Mouse (Mus musculus) regulatory T cell (primary cell): ENCODE results near the gene Gm47996.
"Not testable (repeated sequence)": the region's sequence is repeated elsewhere in the genome, so short reads cannot be mapped to it uniquely, and the experiment has no call there.

ENCODE experiments used
- in situ Hi-C: fragments of 300-600 bp; cut with MboI, MseI; formaldehyde crosslinking; loops from one replicate; pipeline ENCODE4 v1.15.1; 2025; ENCODE audit warnings: high pct_unique_total_duplicates

The Gm47996 gene

DNA sequence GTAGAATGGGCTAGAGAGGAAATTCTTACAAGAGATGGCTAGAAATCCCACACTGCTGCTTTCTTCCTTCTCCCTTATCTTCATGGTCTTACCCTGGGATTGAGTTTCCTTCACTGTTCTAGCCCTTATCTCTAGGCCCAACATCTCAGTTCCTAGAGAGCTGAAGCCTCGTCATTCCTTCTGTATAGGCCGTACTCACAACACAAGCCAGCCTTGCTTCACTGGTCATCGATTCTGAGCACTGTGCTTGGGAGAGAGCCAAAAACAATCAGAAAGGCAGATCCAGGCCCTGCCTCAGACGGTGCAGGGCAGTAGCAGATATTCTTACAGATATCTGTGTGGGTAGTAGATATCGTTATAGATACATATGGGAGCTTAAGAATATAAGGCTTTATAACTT is 1.4 kb upstream of the Gm47996 start:
- in situ Hi-C loops = not testable (repeated sequence)

DNA sequence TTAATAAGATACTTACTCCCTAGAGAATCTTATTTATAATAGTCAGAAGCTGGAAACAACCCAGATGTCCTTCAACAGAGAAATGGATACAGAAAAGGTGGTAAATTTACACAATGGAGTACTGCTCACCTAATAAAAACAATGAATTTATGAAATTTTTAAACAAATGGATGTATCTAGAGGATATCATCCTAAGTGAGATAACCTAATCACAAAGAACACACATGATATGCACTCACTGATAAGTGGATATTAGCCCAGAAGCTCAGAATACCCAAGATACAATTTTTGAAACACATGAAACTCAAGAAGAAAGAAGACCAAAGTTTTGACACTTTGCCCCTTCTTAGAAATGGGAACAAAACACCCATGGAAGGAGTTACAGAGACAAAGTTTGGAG is 987 bp upstream of the Gm47996 start:
- in situ Hi-C loops = not testable (repeated sequence)

DNA sequence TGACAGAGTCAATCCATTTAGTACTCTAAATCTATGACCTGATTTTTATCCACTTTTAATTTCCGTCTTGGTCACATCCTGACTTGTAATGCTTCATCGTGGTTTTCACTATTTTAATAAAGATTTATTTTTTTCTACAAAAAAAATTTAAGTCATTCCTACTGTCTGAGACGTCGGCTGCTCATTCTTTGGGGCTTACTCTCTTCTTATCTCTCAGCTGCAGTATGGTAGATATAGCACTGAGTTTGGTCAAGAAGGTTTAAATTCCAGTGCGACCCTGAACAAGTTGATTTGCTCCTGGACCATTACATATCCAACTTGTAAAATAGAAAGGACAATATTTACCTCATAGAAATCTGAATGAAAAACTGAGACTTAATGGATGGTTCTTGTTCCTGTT is 1.7 kb downstream of the Gm47996 start:
- in situ Hi-C loops = not testable (repeated sequence)

DNA sequence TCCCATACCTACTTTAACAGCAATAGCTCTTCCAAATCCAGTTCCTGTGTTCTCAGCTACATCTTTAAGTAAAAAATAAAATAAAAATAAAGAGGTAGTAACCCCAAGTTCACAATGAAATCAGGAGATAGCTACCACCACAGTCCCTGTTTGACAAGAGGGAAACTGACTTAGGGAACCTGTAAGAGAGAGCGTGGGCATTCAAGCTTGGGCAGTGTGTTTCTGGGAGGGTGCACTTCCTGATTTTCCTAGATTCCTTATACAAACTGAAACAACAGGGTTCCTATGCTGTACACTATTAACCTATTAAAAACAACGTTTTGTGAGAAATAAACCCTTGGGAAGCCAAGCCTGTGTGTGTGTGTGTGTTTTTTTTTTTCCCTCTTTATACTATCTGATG is 4.9 kb downstream of the Gm47996 start:
- in situ Hi-C loops = no loop called here

DNA sequence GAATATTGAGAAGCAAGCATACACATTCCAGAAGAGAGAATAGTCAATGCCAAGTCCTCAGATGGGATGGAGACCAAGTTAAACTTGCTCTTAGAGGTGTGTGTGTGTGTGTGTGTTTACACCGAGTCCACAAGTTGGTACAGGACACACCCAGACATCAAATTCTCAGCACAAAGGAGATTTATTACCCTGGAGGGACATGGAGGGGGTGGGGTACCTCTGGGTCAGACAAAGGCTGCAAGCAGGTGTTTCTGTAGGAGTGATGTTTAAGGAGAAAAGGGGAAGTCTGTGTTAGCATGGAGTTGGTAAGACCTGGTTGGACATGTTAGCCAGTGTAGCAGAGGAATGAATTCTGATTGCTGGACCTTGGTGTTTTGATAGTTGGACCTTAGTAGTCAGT is 6.1 kb downstream of the Gm47996 start:
- in situ Hi-C loops = no loop called here

DNA sequence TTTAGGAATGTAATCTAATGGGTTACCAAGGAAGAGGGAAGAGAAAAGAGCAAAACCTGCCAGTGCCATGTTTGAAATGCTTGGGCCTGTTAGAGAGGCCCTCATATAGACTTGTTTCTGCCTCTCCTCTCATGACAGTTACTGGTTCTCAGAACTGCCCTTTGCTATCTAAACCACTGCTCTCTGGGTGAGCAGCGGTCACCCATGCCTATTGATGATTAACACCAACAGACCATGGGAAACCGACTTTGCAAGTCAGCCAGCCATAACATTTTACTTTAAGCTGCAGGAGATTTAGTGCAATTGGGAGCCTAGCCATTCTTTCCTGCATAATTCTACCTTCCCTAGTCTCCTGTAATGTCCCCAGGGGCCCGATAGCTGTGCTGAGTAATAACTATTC is 6.5 kb downstream of the Gm47996 start:
- in situ Hi-C loops = no loop called here

DNA sequence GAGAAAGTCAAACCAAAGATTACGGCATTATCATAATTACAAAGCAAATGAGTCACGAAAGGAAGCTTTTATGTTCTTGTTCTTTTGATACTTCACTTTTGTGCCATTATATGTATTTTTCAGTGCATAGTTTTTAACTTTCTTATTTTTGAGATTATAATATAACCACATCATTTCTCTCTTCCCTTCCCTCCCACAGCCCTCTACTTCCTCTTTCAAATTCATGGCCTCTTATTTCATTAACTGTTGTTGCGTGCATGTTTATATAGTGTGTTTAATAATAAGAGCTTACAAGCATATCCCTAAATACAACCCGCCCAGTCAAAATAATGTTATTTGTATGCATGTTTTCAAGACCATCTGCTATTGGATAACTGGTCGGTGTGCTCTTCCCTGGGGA is 9.1 kb downstream of the Gm47996 start:
- in situ Hi-C loops = no loop called here

DNA sequence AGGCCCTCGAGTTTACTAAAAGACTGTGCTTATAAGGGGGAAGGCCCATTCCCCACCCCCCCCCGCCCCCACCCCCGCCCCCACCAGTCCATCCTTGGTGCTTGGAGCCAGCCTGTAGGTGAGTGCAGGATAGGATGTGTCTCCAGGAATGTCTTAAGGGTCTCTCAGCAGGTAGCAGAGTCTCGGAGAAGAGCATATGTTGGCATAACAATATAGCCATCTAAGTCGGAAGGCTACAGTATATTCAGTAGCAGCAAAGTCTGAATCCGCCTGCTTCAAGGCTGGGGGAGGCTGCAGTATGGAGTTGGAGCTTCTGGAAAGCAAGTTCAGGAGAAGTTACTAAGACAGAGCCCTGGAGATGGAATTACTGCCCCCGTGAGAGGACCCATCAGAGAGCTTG is 10.2 kb downstream of the Gm47996 start:
- in situ Hi-C loops = no loop called here

DNA sequence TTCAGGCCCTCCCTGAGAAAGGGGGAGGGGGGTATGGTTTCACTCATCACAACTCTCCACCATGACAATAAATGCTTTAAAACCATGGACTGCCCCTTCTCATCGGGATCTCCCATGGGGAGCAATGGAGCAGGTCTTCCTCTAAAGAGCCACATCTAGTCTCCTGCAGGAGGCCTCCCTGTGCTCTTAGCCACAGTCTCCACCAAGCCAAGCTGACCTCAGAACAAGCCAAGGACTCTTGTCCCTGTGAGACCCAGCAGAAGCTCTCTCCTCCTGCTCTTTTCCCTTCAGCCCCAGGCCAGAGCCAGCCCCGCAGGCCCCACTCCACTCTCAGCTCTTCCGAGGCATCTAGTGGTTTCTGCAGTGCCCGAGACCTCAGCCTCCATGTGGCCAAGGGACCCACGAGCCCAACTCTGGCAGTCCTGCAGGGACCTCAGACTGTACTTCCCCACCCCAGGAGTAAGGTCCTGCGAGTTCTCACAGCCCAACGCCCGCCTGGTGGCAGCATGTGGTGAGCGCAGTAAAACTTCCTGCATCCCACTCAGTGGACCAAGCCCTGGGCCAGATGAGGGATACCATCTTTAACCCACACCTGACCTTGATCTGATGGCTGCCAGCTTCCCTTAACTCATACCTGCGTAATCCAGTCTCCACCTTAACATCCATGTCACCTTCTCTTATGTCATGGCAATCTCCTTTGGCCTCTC is 12.8 kb downstream of the Gm47996 start:
- in situ Hi-C loops = no loop called here

DNA sequence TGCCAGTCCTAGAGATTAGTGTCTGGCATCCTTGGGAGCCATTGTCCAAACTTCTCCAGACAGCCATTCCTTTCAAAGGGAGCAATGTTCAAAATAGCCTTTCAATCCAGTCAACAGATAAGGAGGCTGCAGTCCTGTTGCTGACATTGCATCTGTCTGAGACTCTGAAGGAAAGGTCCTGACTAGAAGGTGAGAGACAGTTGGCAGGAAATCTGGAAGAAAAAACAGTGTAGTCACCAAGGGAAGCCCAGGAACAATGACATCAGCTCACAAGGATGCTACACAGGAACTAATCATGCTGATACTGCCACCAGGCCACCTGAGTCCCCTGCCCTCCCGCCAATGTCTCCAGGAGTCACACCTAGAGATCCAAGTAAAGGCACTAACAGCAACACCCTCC is 13.4 kb downstream of the Gm47996 start:
- in situ Hi-C loops = no loop called here

DNA sequence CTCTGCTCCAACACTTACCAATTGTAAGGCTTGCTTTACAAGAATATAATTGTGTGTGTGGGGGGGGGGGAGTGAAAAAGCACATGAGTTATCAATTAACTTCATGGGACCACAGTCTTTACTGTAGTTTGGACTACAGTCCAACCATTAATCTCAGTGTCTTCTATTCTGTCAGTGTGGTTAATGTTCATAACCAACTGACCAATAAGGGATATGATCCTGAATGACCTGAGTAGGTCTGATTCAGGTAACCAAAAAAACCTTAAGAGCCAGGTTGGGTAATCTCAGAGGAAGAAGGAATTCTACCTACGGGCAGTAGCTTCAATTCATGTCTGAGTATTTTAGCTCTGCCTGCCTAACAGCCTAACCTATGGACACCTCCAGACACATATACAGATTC is 14.6 kb downstream of the Gm47996 start:
- in situ Hi-C loops = no loop called here

DNA sequence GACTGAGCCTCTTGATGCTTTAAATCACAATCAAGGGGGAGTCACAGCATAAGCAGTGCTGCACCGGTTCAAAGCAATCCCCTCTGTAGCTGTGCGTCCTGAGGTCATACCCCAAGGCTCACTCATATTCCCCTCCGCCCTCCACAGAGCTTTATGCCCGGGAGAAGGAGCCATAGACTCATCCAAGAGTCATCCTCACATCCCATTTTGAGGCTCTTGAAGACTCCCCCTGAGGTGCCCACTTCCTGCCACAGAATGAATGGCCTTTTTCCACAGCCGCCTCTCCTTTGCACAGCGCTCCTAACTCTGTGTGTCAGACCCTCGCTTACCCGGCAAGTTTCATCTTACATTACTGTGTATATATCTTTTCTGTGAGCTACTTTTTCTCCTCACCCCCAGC is 17.6 kb downstream of the Gm47996 start:
- in situ Hi-C loops = no loop called here

DNA sequence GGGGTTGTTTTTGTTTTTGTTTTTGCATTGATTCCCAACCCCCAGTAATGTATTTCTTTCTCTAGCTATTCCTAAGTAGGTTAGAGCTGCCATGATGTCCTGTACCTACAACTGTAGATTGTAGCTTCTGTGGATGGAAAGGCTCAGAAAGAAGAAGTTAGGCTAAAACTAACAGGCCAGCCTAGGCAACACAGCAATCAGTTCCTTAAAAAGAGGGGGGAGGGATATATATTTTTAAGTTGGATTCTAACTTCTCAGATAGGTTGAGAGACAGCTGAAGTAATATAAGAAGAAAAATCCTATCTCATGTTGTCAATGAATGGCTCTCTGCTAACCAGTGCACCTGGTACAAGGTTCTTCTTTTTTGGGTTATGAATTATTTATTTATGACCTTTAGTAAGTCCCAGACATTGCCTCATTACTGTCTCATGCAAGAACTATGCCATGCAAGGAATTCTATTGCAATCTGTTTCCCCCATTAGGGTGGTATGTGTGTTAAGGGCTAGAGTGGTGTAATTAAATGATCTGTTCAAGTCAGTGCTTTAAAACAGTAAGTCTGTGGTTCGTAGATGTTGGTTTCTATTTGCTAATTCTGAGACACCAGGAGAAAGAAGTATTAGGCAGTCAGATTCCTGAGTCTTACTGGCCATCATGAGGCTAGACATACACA is 18.5 kb downstream of the Gm47996 start:
- in situ Hi-C loops = no loop called here

DNA sequence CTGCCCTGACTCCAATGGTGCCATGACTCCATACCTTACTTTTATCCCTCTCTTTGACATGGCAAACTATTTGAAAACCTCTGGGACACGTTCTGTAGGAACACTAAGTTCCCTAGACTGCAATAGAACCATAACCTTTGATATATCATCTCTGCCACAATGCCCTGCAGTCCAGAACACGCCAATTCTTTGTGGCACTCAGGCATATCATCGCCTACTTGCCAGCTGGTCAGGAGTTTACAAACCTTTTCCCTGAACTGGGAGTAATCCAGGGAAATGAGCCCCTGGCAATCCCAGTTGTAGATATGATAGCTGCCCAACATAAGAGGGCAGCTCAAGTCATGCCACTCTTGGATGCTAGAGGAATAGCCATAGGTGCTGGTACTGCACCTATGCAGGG is 22.4 kb downstream of the Gm47996 start:
- in situ Hi-C loops = no loop called here

DNA sequence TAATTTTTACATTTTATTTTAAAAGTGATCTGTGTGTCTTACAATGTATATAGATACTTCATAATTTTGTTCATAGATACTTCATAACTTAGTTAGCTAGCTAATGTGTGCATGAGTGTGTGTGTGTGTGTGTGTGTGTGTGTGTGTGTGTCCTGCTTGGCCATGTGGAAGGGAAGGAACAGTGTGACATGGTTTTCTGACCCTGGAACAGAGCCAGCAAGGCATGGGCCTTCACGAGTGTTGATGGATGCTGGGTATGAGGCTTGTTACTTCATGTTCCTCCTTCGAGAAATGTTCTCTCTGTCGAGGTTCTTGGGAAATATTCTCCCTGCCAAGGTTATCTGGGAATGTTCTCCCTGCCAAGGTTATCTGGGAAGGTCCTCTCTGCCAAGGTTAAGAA is 23.8 kb downstream of the Gm47996 start:
- in situ Hi-C loops = no loop called here

DNA sequence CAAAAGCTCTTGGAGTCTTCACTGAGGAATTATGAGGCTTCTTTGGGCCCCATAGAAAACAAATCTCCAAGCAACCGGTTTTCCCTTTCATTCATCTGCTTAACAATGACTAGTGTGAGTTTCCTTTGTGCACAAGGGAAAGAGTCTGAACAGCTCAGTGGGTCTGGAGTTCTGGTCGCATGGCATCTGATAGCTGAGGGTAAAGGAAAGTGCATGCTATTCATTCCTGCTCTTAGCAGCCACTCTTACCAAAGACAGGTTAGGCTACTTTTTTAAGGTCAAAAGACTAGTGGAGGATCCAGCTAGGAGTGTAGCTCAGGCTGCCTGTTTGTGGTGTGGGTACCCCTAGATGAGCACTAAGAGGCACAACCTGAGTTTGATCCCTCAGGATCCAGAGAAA is 25.6 kb downstream of the Gm47996 start:
- in situ Hi-C loops = no loop called here

DNA sequence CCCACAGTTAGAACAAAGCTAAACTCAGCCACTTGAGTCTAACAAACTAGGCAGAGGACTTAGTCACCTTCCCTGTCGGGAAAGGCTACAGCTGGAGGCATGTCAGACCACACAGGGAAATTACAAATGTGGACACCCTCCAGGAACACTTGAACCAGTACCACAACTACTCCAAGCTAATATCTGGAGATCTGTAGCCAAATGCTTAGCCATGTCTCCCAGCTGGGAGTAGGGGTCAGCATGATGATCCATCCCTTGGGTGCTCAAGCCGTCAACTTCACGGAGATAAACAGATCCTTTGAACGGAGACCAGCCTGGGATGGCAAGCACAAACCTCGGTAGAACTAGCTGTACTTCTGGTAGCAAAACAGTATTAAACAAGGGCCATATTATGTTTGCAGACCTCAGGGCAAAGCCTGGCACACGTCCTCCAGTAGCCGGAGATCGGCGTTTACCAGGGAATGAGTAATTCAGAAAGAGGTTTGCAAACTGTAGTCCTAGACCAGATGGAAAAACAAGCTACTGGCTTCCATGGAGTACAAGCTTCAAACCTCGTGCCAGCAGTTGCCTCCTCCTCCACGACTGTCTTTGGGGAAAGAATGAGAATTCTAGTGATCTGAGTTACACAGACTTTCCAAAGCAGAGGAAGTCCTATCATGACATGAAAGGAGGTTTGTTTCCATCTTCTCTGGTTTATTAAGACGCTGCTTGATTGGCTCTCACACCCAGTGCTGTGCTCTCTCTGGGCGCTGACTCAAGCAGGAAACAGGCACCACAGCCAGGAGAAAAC is 26.4 kb downstream of the Gm47996 start:
- in situ Hi-C loops = no loop called here

DNA sequence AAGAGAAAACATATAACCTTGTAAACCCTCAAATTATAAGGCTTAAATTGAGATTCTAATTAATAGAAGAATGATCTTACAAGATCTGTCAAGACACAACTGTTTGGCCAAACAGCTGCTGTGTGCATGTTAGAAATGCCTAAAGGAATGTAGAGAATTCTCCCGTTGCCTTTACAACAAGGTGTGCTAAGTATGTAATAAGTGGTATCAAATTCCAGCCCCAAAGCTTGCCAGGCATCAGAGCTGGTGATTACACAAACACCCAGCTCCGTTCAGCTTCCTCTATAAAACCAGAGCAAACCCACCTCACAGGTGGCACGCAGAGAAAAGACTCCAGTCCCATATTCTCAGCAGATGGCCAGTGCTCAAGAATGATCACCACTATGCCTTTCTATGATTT is 27.8 kb downstream of the Gm47996 start:
- in situ Hi-C loops = no loop called here

DNA sequence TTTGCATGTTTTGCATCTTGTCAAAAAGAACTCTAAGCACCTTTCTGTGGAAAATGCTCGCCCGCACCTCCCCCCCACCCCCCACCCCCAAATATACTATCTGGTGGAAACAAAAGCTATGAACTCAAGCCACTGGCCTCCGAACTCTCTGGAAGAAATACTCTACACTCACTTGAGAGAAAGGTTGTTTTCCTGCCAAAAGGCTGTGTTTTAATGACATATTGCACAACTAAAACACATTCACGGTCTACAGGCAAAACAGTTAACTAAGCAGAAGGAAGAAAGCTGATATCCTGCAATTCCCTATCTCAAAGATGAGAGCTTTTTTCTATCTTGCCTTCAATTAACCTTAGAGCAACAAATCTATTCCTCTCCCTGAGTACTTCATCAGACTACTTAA is 33.4 kb downstream of the Gm47996 start:
- in situ Hi-C loops = no loop called here

DNA sequence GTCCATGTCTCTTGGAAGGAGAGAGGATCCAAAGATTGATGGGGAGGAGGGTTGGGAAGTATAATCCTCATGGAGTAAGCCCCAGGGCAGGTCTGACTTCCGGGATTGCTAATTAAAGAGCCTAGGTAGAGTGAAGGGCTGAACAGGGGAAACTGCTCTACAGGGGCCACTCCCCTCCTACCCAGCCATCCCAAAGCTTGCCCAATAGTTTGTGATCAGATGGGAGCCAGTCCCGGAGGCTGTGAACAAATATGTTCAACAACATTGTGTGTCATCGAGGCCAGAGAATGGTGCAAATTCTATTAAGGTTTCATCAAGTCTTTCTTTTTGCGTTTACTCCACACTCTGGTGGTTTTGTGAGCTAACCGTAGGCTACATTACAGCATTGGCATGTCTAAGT is 34.1 kb downstream of the Gm47996 start:
- in situ Hi-C loops = no loop called here

DNA sequence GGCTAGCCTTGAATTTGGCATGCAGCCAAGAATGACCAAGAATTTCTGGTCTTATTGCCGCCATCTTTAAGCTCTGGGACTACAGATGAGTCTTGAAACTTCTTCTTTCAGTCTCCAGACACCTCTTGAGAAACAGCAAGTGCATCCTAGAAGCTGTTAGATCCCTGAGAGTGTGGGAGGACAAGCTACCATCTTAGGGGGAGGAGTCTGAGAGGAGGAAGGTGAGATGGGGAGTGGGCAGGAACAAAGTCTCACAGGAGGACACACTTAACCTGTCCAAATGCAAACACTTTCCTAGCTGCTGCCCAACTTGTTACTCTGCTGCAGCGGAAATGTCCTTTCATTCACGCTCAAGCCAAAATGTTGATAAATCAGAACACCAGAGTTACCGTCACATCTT is 34.8 kb downstream of the Gm47996 start:
- in situ Hi-C loops = no loop called here

DNA sequence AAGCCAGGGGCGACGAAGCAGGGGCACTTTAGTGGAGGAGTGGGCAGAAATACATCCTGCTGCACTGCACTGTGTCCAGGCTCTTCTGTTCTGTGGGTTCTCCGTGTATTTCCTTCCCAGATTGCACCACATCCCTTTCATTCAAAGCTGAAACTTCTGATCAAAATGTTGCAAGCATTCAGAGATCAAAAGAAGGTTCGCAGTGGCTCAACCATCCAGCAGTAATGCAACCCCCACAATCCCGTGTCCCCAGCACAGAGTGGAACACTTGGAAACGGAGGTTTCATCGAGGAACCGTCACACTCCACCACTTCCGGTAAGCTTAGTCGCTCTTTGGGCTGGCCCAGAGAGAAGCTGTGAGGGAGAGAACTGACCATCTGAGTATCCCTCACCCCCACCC is 35.2 kb downstream of the Gm47996 start:
- in situ Hi-C loops = no loop called here

DNA sequence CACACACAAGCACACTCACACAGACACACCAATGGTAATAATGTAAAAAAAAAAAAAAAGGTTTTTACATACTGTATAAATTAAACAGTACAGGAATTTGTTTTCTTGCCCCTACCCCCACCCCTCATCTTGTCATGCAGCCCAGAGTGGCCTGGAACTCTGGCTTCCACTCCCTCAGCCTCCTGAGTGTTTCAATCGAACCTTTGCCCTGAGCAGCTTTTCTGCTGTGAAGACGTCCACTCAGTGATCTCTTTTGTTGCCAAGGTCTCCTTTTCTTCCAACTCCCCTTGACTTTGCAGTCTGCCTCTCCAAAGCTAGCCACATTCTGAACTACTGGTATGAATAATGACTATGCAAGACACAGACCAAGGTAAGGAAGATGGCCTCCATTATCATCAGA is 35.9 kb downstream of the Gm47996 start:
- in situ Hi-C loops = no loop called here
